Mouse (Mus musculus) hindbrain, embryonic 15.5 days (tissue): ENCODE data around the gene Otogl. TPM values are rescaled to one million over a fixed set of nuclear protein-coding genes. Genes with fewer than 3 reads are reported as not detected.
A peak's percentile ranks its signal among the peaks of the same experiment; 100 is the strongest.

Experiments used
- ATAC-seq: fragments of 200-750 bp; cut with Nextera tagmentation; 2 replicates; pipeline ENCODE4 v1.8.0; 2017; ENCODE audit warnings: low read depth, moderate number of reproducible peaks, moderate TSS enrichment; ENCODE audit not compliant: low FRiP score
- H3K27ac ChIP-seq: fragments of 300-500 bp; sonication (generic); replicated peaks from 2 replicates; pipeline ENCODE4 v1.5.1; 2015; ENCODE audit warnings: mild to moderate bottlenecking, inconsistent platforms
- H3K27me3 ChIP-seq: fragments of 300-500 bp; sonication (generic); 2 replicates; pipeline ENCODE4 v1.6.1; 2015; ENCODE audit warnings: control low read depth, inconsistent platforms
- H3K36me3 ChIP-seq: fragments of 300-500 bp; sonication (generic); 2 replicates; pipeline ENCODE4 v1.6.1; 2015; ENCODE audit warnings: control low read depth, inconsistent platforms
- H3K4me1 ChIP-seq: fragments of 300-500 bp; sonication (generic); replicated peaks from 2 replicates; pipeline ENCODE4 v1.6.1; 2015; ENCODE audit warnings: control low read depth, inconsistent platforms
- H3K4me2 ChIP-seq: fragments of 300-500 bp; sonication (generic); 2 replicates; pipeline ENCODE4 v1.6.1; 2015; ENCODE audit warnings: moderate library complexity, mild to moderate bottlenecking, inconsistent platforms
- H3K4me3 ChIP-seq: fragments of 300-500 bp; sonication (generic); 2 replicates; pipeline ENCODE4 v1.5.1; 2015; ENCODE audit warnings: mild to moderate bottlenecking, inconsistent platforms
- H3K9ac ChIP-seq: fragments of 300-500 bp; sonication (generic); 2 replicates; pipeline ENCODE4 v1.6.1; 2015; ENCODE audit warnings: inconsistent platforms
- H3K9me3 ChIP-seq: fragments of 300-500 bp; sonication (generic); 2 replicates; pipeline ENCODE4 v1.6.1; 2016; ENCODE audit warnings: control low read depth, inconsistent platforms
- WGBS: fragments of 180-500 bp; shearing (Covaris S2); methylation state at CpG from one replicate; pipeline ENCODE4 v1.1.7; 2015; 5-methylcytosine and 5-hydroxymethylcytosine counted together
- polyA plus RNA-seq: library from polyadenylated mRNA; unstranded; fragments of >200 nt; fragmentation: Nextera tagmentation; extraction: Ambion mirVana; gene quantifications from 2 replicates; pipeline ENCODE4 v1.2.1, GENCODE M21; 2015

Otogl gene
- polyA plus RNA-seq, 1 experiment from 2014 or later, result 0.04 TPM

DNA sequence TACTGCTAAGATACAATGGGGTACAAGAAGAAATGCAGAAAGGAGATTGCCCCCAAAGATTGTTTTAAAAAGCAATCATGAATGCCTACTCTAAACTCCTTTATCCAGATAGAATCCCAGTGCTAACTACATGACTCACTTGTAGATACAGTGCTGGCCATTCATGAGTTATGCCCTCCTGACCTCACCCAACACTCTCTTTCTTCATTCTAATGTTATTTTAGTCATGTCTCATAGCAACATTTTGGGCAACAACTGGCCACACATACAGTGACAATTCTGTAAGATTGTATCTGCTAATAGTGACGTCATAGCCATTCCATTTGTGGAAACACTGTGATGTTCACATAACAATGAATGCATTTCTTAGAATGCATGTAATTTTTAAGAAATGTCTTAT, 21.6 kb upstream of the Otogl start:
- no peak overlapping the region for H3K4me3 ChIP-seq
- no peaks in the 10 kb centered on the region for H3K9me3 ChIP-seq
- WGBS, result 84% methylated on average over 1 of the region's 1 CpGs
- H3K4me2 ChIP-seq, result no peak overlapping the region
- ATAC-seq, result no peak
- no peaks in the 10 kb centered on the region for H3K36me3 ChIP-seq
- no peaks in the 10 kb centered on the region for H3K27me3 ChIP-seq
- peaks cover 8% of the 10 kb centered on the region for H3K4me1 ChIP-seq
- H3K9ac ChIP-seq, result no peak overlapping the region
- no peak overlapping the region for H3K27ac ChIP-seq

DNA sequence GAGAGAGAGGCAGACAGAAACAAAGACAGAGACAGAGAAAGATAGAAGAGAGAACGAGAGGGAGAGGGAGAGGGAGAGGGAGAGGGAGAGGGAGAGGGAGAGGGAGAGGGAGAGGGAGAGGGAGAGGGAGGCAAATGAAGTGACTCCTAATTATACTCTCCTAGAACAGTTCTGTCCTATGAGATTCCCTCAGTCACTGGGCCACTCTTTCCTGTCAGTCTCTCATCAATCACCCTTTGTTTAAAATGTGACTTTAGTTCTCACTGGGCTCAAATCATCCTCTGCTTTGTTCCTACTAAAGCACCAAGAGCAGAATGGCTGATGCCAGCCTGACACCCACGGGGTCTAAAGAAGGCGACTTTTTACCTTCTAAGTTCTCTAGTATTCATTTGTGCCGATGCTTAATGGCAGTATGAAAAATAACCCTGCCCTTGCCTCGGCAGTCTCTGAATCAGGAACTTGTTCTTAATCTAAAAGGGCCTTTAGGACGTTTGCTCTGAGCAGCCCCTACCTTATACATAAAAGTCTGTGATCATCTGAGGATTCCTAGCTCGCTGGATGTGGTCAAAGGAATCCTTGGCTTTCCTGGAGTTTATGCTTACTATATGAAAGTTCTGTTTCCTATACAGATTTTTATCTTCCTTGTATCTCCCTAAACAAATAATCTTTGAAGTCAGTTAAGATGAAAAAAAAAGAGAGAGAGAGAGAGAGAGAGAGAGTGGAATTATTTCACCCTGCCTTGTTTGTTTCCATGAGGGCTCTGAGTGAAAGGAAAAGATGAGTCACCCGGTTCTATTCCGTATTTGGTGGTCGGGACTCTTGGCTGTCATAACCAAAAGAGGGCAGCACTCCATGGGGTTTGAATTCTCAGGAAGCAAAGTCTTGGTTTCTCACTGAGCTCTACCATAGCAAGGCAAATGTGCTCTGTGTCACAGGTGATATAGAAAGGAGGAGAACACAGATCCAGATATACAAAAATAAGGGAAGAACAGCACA, 20.2 kb upstream of the Otogl start:
- Histone ChIP-seq H3K4me3 (no peak overlapping the region), H3K27ac (0 out of 2 replicates have a peak overlapping the region, but pooled peaks have one; percentile 23), H3K4me1 (peaks cover 8% of the 10 kb centered on the region), H3K9me3 (no peaks in the 10 kb centered on the region), H3K4me2 (peak overlapping the region; percentile 11; the same call in 1 of the 2 replicates), H3K27me3 (no peaks in the 10 kb centered on the region), H3K36me3 (no peaks in the 10 kb centered on the region), H3K9ac (no peak overlapping the region)
- WGBS, result 15% methylated on average over 10 of the region's 10 CpGs
- peak; percentile 76; the same call in 1 of the 2 replicates for ATAC-seq

DNA sequence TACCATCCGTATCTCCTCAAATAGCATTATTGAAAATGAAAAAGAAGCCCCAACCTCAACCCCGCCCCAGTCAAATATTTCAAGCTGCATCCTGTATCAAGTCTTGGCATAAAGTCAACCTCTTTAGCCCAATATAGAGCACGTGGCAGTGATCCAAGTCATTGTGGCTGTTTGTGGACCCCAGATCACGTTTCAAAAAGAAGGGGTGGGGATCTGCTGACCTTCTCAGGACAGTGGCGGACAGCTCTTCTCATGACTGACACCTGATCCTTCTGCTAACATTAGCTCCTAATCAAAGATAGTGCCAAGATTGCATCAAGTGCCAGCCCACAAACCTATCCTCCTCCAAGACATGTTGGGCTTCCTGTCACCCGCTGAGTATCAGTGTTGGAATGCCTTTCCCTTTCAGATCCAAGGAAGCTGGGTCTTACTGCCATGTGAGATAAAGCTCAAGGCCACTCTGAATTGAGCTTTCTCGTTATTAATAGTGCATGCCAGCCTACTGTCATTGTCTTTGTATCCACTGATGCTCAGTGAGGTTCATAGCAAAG, 18.6 kb upstream of the Otogl start:
- peaks cover 8% of the 10 kb centered on the region for H3K4me1 ChIP-seq
- H3K27me3 ChIP-seq, result no peaks in the 10 kb centered on the region
- 67% methylated on average over 7 of the region's 7 CpGs for WGBS
- H3K4me3 ChIP-seq, result no peak overlapping the region
- no peaks in the 10 kb centered on the region for H3K9me3 ChIP-seq
- no peaks in the 10 kb centered on the region for H3K36me3 ChIP-seq
- no peak overlapping the region for H3K9ac ChIP-seq
- no peak overlapping the region for H3K4me2 ChIP-seq
- ATAC-seq, result no peak
- H3K27ac ChIP-seq, result no peak overlapping the region

DNA sequence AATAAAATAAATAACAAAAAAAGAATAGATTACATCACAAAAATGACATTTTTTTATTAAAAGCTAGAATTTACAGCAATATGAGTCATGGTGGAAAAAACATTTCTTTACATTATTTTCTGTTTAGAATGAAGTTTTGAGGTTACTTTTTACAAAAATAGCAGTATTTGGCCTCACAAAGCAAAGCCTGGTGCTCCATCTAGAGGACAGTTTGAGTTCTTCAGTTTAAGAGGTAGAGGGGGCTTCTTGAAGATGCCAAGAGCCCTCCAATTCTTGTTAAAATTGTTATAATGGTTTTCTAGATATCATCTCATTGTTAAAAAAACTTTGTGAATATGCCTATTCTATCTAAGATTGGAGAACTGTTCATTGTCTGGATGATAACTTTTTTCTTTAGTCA, 13.4 kb upstream of the Otogl start:
- Histone ChIP-seq H3K27me3 (no peaks in the 10 kb centered on the region), H3K27ac (no peak overlapping the region), H3K9ac (no peak overlapping the region), H3K9me3 (no peaks in the 10 kb centered on the region), H3K4me3 (no peak overlapping the region), H3K4me2 (no peak overlapping the region), H3K36me3 (no peaks in the 10 kb centered on the region), H3K4me1 (no peaks in the 10 kb centered on the region)
- ATAC-seq, result no peak

DNA sequence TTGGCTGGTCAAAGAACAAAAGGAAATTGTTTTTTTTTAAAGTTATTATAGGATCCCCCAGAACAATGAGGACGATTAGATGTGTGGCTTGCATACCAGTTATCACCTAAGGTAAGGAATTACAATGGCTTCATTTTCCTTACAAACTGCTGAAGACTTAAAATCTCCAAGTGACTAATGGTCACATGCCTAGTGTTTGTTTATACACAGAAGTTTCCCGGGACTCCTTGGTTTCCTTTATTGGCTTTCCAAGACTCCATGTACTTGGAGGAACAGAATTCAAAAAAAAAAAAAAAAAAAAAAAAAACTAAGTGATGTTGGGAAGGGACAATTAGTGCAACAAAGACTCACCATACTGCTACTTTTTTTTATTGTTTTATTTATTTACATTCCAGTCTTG, 11.9 kb upstream of the Otogl start:
- Histone ChIP-seq H3K4me1 (no peaks in the 10 kb centered on the region), H3K36me3 (no peaks in the 10 kb centered on the region), H3K27me3 (no peaks in the 10 kb centered on the region), H3K27ac (no peak overlapping the region), H3K9ac (no peak overlapping the region), H3K9me3 (no peaks in the 10 kb centered on the region), H3K4me2 (no peak overlapping the region), H3K4me3 (no peak overlapping the region)
- 65% methylated on average over 2 of the region's 2 CpGs for WGBS
- no peak for ATAC-seq

DNA sequence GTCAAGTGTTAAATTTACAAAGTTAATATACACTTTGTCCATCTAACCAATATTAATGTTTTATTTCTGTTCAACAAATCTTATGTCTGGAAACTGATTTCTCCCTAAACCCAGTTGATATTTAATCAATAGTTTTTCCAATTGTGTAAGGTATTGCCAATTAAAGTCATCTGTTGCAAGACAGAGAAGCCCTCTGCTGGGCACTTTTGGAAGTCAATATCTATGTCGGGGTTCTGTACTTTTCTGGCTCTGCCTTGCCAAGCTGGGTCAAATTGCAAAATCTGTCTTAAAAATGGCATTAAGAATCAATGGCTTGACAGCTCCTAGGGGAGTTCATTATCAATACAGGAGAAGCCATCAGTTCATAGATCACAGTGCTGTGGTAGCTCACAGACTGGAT, 10.8 kb upstream of the Otogl start:
- Histone ChIP-seq H3K4me3 (no peak overlapping the region), H3K27me3 (no peaks in the 10 kb centered on the region), H3K27ac (no peak overlapping the region), H3K36me3 (no peaks in the 10 kb centered on the region), H3K9ac (no peak overlapping the region), H3K4me2 (no peak overlapping the region), H3K9me3 (no peaks in the 10 kb centered on the region), H3K4me1 (no peaks in the 10 kb centered on the region)
- 19% methylated on average over 1 of the region's 1 CpGs for WGBS
- ATAC-seq, result no peak

DNA sequence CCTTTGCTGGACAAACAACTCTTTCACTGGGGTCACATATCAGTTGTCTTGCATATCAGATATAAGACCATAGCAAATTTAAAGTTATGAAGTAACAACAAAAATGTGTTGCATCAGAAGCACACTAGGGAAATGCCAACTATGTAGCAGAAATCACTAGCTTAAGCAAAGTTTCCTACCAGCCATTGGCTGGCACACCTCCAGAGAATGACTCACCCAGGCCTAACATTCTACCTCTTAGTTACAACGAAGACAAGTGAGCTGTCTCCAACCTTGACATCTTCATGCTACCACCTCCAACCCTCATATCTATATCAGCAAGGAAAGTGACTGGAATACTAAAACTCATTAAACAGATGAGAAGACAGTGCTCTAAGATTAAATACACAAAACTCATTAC, 9.6 kb upstream of the Otogl start:
- no peak overlapping the region for H3K4me2 ChIP-seq
- 69% methylated on average over 1 of the region's 1 CpGs for WGBS
- no peak overlapping the region for H3K9ac ChIP-seq
- no peaks in the 10 kb centered on the region for H3K4me1 ChIP-seq
- ATAC-seq, result no peak
- no peak overlapping the region for H3K27ac ChIP-seq
- H3K36me3 ChIP-seq, result no peaks in the 10 kb centered on the region
- no peaks in the 10 kb centered on the region for H3K9me3 ChIP-seq
- no peak overlapping the region for H3K4me3 ChIP-seq
- H3K27me3 ChIP-seq, result no peaks in the 10 kb centered on the region

DNA sequence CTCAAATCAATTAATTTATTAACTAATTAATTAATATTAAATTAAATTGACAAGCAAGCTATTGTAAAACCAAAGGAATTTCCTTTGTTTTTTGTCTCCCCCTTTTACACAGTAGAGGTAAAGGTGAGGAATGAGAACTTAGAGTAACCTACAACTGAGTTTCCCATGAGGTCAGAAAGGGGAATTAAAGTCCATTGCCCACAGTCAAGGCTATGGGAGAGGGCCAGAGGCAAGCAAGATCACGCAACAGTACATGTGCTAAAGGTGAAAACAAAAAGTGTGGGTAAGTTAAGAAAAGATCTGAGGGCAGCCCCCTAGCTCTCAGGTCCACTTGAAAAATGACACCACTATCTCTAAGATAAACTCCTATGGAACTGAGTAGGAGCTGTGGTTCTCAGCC, 9.2 kb upstream of the Otogl start:
- no peak for ATAC-seq
- Histone ChIP-seq H3K27me3 (no peaks in the 10 kb centered on the region), H3K4me3 (no peak overlapping the region), H3K9me3 (no peaks in the 10 kb centered on the region), H3K36me3 (no peaks in the 10 kb centered on the region), H3K4me1 (no peaks in the 10 kb centered on the region), H3K9ac (no peak overlapping the region), H3K4me2 (no peak overlapping the region), H3K27ac (no peak overlapping the region)
- 97% methylated on average over 1 of the region's 1 CpGs for WGBS

DNA sequence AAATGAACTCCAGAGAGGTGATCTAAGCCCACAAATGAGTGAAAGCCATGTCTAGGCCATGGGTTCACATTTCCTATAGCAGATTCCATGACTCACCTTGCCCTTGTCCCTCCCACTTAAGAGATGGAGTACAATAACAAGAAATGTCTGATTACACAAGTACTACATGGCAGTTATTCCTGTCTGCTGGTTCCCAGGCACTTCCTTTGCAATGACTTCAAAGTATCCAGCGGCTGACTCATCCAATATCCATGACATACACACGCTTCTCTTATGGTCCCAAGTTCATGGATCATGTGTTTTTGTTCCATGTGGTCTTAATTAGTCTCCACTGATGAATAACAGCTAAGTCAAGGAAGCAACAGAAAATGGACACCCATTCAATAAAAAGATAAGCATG, 1.1 kb upstream of the Otogl start:
- Histone ChIP-seq H3K4me1 (no peaks in the 10 kb centered on the region), H3K27me3 (no peaks in the 10 kb centered on the region), H3K4me3 (no peak overlapping the region), H3K4me2 (no peak overlapping the region), H3K9ac (no peak overlapping the region), H3K36me3 (no peaks in the 10 kb centered on the region), H3K27ac (no peak overlapping the region), H3K9me3 (no peaks in the 10 kb centered on the region)
- 88% methylated on average over 2 of the region's 2 CpGs for WGBS
- no peak for ATAC-seq

DNA sequence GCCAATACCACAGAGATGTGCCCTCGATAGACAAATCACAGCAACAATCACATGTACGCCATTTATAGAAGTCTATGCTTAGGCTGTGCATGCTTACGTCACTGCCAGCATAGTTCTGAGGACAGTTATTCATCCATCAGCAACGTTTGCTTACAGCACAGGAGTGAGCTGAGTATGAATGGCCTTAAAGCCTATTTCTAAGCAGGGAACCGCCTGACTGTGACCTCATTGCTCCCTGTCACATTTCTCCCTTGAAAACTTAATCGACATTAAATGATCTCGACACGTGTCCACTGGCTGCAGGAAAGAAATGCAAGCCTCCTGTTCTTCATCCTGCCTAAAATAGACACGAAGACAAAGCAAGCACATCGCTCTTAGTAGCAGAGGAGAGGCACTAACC, 5.5 kb downstream of the Otogl start:
- ATAC-seq, result no peak
- H3K27me3 ChIP-seq, result no peaks in the 10 kb centered on the region
- H3K4me3 ChIP-seq, result no peak overlapping the region
- H3K4me1 ChIP-seq, result no peaks in the 10 kb centered on the region
- H3K27ac ChIP-seq, result no peak overlapping the region
- 72% methylated on average over 10 of the region's 10 CpGs for WGBS
- H3K9ac ChIP-seq, result no peak overlapping the region
- H3K4me2 ChIP-seq, result no peak overlapping the region
- H3K36me3 ChIP-seq, result no peaks in the 10 kb centered on the region
- no peaks in the 10 kb centered on the region for H3K9me3 ChIP-seq

DNA sequence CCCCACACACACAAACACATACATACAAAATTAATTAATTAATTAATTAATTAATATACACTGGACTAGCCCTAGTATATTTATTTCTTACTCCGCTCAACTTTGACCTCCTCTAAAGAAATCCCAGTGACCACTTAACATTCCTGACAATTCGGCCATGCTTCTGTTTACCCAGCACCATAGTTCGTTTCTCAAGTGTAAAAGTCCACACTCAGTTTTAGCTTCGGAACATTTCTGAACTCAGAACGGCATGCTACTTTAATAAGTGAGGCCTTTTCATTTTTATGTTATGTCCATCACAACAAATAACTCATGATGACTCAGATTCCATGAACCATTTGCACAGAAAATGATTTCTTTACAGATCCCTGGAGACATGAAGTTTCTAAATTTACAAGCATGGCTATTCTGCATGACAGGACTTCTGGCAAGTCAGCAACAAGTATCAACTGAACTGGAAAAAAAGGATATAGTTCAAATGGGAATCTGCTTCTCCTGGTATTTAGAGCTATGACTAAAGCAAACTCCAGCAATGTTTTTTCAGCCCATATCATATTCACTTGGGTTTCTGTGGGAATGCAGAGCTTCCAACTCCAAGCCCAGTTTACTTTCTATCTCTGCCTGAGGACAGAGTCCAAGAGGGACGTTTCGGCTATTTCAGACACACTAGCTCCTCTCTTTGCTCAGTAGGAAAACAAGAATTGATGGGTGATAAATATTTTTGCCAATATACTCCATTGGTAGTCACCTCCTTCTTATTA, 6.5 kb downstream of the Otogl start:
- no peaks in the 10 kb centered on the region for H3K36me3 ChIP-seq
- H3K27ac ChIP-seq, result no peak overlapping the region
- no peak overlapping the region for H3K4me2 ChIP-seq
- no peak for ATAC-seq
- no peaks in the 10 kb centered on the region for H3K4me1 ChIP-seq
- WGBS, result 85% methylated on average over 7 of the region's 7 CpGs
- no peaks in the 10 kb centered on the region for H3K9me3 ChIP-seq
- no peak overlapping the region for H3K4me3 ChIP-seq
- H3K9ac ChIP-seq, result no peak overlapping the region
- H3K27me3 ChIP-seq, result no peaks in the 10 kb centered on the region

DNA sequence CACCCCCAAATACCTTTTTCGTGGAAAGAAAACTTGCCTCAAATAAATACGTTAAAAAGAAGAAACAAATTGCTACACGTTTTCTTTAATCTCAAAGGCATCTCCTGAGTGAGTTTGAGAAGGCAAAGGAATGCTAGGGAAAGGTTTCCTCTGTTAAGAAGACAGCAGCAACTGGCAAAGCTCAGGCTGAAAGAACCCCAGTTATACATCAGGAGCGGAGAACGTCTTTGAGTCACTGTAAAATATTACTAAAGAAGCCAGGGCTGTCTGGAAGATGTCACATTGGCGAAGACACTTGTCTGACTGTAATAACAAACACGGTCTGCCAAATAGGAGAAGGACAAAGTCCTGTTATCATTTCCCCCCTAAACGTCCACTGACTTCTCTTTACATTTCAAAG, 10.0 kb downstream of the Otogl start:
- H3K9me3 ChIP-seq, result no peaks in the 10 kb centered on the region
- H3K27me3 ChIP-seq, result no peaks in the 10 kb centered on the region
- H3K36me3 ChIP-seq, result no peaks in the 10 kb centered on the region
- H3K4me3 ChIP-seq, result no peak overlapping the region
- H3K27ac ChIP-seq, result no peak overlapping the region
- WGBS, result 87% methylated on average over 8 of the region's 8 CpGs
- no peak overlapping the region for H3K4me2 ChIP-seq
- no peak for ATAC-seq
- no peak overlapping the region for H3K9ac ChIP-seq
- H3K4me1 ChIP-seq, result no peaks in the 10 kb centered on the region
